Mouse (Mus musculus): ENCODE data around the gene Tmprss13. TPM values are rescaled to one million over a fixed set of nuclear protein-coding genes. Genes with fewer than 3 reads are reported as not detected.
A peak's percentile ranks its signal among the peaks of the same experiment; 100 is the strongest.

The Tmprss13 gene
- total RNA-seq, 2 experiments from 2014 or later = not detected

GRCm38 (mm10) chr9:45380411-45381251 lies 61.7 kb downstream of the Tmprss13 start:
- intact Hi-C loops (cut with DNase I) = no loop called here
- DNase-seq = peak; percentile 88

GRCm38 (mm10) chr9:45382336-45382735 lies 63.4 kb downstream of the Tmprss13 start:
- intact Hi-C loops (cut with DNase I) = no loop called here
- peak; percentile 86 for DNase-seq

- intact Hi-C loops (cut with DNase I) = no loop called here
- DNase-seq = peak; percentile 40
These were observed 63.9 kb downstream of the Tmprss13 start for GRCm38 (mm10) chr9:45382834-45383233.

GRCm38 (mm10) chr9:45383883-45384282 lies 65.0 kb downstream of the Tmprss13 start:
- no peak for DNase-seq
- intact Hi-C loops (cut with DNase I) = no loop called here

GRCm38 (mm10) chr9:45386698-45387097 lies 67.8 kb downstream of the Tmprss13 start:
- no peak for DNase-seq
- intact Hi-C loops (cut with DNase I) = loop anchor here (5.0 kb wide), 1 partner anchor 164 kb away; no protein-coding TSS in a partner anchor

GRCm38 (mm10) chr9:45388385-45388994 lies 69.6 kb downstream of the Tmprss13 start:
- peak; percentile 86 for DNase-seq
- intact Hi-C loops (cut with DNase I) = loop anchor here (2.0 to 5.0 kb wide), 2 partner anchors 90 to 166 kb away; no protein-coding TSS in a partner anchor

- intact Hi-C loops (cut with DNase I) = loop anchor here (2.0 to 5.0 kb wide), 2 partner anchors 91 to 167 kb away; no protein-coding TSS in a partner anchor
- no peak for DNase-seq
These were observed 70.7 kb downstream of the Tmprss13 start for GRCm38 (mm10) chr9:45389596-45389995.

- no peak for DNase-seq
- intact Hi-C loops (cut with DNase I) = no loop called here
These were observed 72.4 kb downstream of the Tmprss13 start for GRCm38 (mm10) chr9:45391299-45391698.

GRCm38 (mm10) chr9:45395218-45395617 lies 76.3 kb downstream of the Tmprss13 start:
- intact Hi-C loops (cut with DNase I) = no loop called here

GRCm38 (mm10) chr9:45395796-45396195 lies 76.9 kb downstream of the Tmprss13 start:
- DNase-seq = no peak
- intact Hi-C loops (cut with DNase I) = no loop called here

More at GRCm38 (mm10) chr9:45395218-45395617, 76.3 kb downstream of the Tmprss13 start:
- no peak for DNase-seq

Other genes starting within 250 kb of the Tmprss13 start
- gene Jaml, start 239.9 kb upstream of the Tmprss13 start, total RNA-seq (2021) = under 1 TPM in 1 of 2 experiments, not detected in 1; 0.18 TPM
- 10 to 100 TPM; 17.9 to 19.4 TPM for gene Scn2b, start 201.3 kb upstream of the Tmprss13 start, total RNA-seq (2021)
- gene Scn4b, start 180.7 kb upstream of the Tmprss13 start, total RNA-seq (2021) = under 1 TPM; 0.70 to 0.89 TPM
- gene BC049352, start 137.1 kb upstream of the Tmprss13 start, total RNA-seq (2021) = not detected
- gene Tmprss4, start 115.0 kb upstream of the Tmprss13 start, total RNA-seq (2021) = not detected
- gene Il10ra, start 50.0 kb upstream of the Tmprss13 start, total RNA-seq (2021) = under 1 TPM; 0.87 to 0.90 TPM
- 100 to 1,000 TPM; 368 to 407 TPM for gene Fxyd6, start 51.1 kb downstream of the Tmprss13 start, total RNA-seq (2021)
- 1 to 10 TPM; 6.7 to 7.0 TPM for gene Fxyd2, start 80.6 kb downstream of the Tmprss13 start, total RNA-seq (2021)
- gene Dscaml1, start 107.5 kb downstream of the Tmprss13 start, total RNA-seq (2021) = 10 to 100 TPM; 46.6 to 49.1 TPM

Data from left cerebral cortex, postnatal 4 days (tissue).